Mouse (Mus musculus): ENCODE data around the gene Ankrd2. TPM values are rescaled to one million over a fixed set of nuclear protein-coding genes. Genes with fewer than 3 reads are reported as not detected.
A peak's percentile ranks its signal among the peaks of the same experiment; 100 is the strongest.
"Not testable (repeated sequence)": the region's sequence is repeated elsewhere in the genome, so short reads cannot be mapped to it uniquely, and the experiment has no call there.

Gene Ankrd2
- polyA plus RNA-seq, 1 experiment from 2014 or later = 0.51 TPM

DNA sequence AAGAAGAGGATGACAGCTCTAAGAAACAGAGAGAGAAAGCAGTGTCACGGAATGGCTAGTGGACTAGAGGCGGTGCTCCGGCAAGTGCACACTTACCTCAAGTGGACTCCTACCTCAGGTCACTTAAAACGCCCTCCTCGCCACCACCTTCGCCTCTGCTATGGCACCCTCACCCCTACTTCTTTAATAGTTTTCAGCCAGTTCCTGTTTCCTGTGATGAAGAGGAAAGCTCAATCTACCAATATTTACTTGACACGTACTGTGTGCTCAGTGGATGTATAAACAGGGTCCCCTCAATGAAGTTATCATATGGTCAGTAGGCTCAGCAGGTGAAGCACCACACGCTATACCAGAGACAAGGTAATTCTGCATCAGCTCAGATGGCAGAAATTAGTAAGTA lies 42.8 kb downstream of the Ankrd2 start:
- H3K36me3 ChIP-seq (ENCODE audit: control insufficient read depth, insufficient read depth) = peaks cover 16% of the 10 kb centered on the region
- H3K9ac ChIP-seq (replicated peaks; ENCODE audit: low read depth, low read length) = no peak overlapping the region
- ATAC-seq = no peak
- 95% methylated on average over 8 of the region's 8 CpGs for WGBS
- H3K27me3 ChIP-seq (replicated peaks; ENCODE audit: control insufficient read depth, insufficient read depth, low read length) = no peaks in the 10 kb centered on the region
- H3K9me3 ChIP-seq (ENCODE audit: control insufficient read depth, low read length) = no peaks in the 10 kb centered on the region
- no peaks in the 10 kb centered on the region for H3K4me1 ChIP-seq (replicated peaks; ENCODE audit: control insufficient read depth, insufficient read depth, low read length)
- H3K4me2 ChIP-seq (ENCODE audit: low read length) = no peak overlapping the region
- H3K4me3 ChIP-seq (replicated peaks; ENCODE audit: low read length) = no peak overlapping the region
- no peak overlapping the region for H3K27ac ChIP-seq (ENCODE audit: low read length)

DNA sequence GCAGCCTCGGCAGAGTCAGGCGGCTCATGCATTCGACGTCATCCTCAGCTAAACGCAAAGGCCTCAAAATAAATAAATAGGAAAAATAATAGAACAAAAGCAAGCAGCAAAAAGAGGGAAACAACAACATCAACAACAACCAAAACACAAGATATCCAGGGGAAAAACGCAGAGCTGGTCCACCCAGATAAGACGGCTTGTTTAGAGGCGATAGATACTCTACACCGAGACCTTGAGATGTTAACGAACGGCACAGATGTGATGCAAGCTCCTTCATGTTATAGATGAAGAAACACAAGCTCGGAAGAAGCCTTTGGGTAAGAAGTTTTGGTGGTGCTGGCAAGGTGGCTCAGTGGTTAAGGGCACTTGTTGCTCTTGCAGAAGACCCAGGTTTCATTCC lies 43.2 kb downstream of the Ankrd2 start:
- H3K36me3 ChIP-seq (ENCODE audit: control insufficient read depth, insufficient read depth) = peaks cover 16% of the 10 kb centered on the region
- ATAC-seq = no peak
- 95% methylated on average over 12 of the region's 12 CpGs for WGBS
- no peaks in the 10 kb centered on the region for H3K27me3 ChIP-seq (replicated peaks; ENCODE audit: control insufficient read depth, insufficient read depth, low read length)
- no peak overlapping the region for H3K4me3 ChIP-seq (replicated peaks; ENCODE audit: low read length)
- H3K9ac ChIP-seq (replicated peaks; ENCODE audit: low read depth, low read length) = no peak overlapping the region
- no peak overlapping the region for H3K4me2 ChIP-seq (ENCODE audit: low read length)
- no peak overlapping the region for H3K27ac ChIP-seq (ENCODE audit: low read length)
- H3K4me1 ChIP-seq (replicated peaks; ENCODE audit: control insufficient read depth, insufficient read depth, low read length) = no peaks in the 10 kb centered on the region
- no peaks in the 10 kb centered on the region for H3K9me3 ChIP-seq (ENCODE audit: control insufficient read depth, low read length)

DNA sequence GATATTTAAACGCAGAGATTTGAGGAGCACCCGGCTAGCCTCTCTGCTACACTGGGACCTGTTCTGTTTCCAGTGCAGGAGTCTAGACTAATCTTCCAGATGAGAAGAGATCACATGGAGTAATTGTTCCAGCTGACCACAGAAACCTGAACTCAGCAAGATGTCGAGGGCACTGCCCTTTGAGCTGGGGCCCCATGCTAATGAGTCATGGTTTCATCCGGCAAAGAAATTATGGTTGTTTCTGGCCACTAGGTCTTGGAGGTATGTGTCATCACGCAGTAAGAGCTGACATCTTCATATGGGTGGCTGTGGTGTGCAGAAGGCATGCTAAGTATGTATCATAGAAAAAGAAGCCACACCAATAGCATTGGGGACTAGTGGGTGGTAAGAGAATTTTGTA lies 44.1 kb downstream of the Ankrd2 start:
- no peak overlapping the region for H3K4me3 ChIP-seq (replicated peaks; ENCODE audit: low read length)
- no peak for ATAC-seq
- peaks cover 16% of the 10 kb centered on the region for H3K36me3 ChIP-seq (ENCODE audit: control insufficient read depth, insufficient read depth)
- H3K4me1 ChIP-seq (replicated peaks; ENCODE audit: control insufficient read depth, insufficient read depth, low read length) = no peaks in the 10 kb centered on the region
- no peaks in the 10 kb centered on the region for H3K9me3 ChIP-seq (ENCODE audit: control insufficient read depth, low read length)
- no peak overlapping the region for H3K9ac ChIP-seq (replicated peaks; ENCODE audit: low read depth, low read length)
- no peaks in the 10 kb centered on the region for H3K27me3 ChIP-seq (replicated peaks; ENCODE audit: control insufficient read depth, insufficient read depth, low read length)
- 87% methylated on average over 5 of the region's 5 CpGs for WGBS
- H3K27ac ChIP-seq (ENCODE audit: low read length) = no peak overlapping the region
- no peak overlapping the region for H3K4me2 ChIP-seq (ENCODE audit: low read length)

DNA sequence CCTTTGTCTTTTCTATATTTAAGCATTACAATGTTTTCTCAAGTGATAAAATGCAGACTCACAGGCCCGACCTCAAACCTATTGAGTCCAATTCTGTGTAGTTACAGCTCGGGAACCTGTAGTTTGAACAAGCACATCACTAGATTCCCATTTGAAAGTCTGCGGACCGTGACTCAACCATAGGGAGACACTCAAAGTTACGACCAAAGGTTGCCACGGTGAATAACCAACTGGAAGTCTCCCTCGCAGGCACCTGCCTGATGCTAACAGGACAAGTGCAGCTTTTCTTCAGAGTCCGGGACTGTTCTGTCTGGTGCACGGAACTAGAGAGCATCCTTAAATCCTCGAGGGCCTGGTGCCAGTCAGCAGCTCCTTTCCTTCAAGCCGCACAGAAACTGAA lies 44.7 kb downstream of the Ankrd2 start:
- Histone ChIP-seq H3K27ac (ENCODE audit: low read length) (no peak overlapping the region), H3K9me3 (ENCODE audit: control insufficient read depth, low read length) (no peaks in the 10 kb centered on the region), H3K4me1 (replicated peaks; ENCODE audit: control insufficient read depth, insufficient read depth, low read length) (peaks cover 1% of the 10 kb centered on the region), H3K9ac (replicated peaks; ENCODE audit: low read depth, low read length) (no peak overlapping the region), H3K4me2 (ENCODE audit: low read length) (no peak overlapping the region), H3K36me3 (ENCODE audit: control insufficient read depth, insufficient read depth) (peaks cover 14% of the 10 kb centered on the region), H3K4me3 (replicated peaks; ENCODE audit: low read length) (no peak overlapping the region), H3K27me3 (replicated peaks; ENCODE audit: control insufficient read depth, insufficient read depth, low read length) (no peaks in the 10 kb centered on the region)
- no peak for ATAC-seq
- WGBS = 90% methylated on average over 11 of the region's 11 CpGs

DNA sequence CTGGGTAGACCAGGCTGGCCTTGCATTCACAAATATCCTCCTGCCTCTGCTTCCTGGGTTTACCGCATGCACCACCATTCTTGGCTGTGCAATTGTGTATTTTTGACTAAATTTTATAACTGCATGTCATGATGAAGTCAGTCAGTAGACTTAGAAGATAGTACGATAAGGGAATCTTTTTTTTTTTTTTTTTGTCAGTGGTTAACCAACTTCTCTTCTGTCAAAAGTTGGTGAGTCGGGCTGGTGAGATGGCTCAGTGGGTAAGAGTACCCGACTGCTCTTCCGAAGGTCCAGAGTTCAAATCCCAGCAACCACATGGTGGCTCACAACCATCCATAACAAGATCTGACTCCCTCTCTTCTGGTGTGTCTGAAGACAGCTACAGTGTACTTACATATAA lies 45.8 kb downstream of the Ankrd2 start:
- H3K4me1 ChIP-seq (replicated peaks; ENCODE audit: control insufficient read depth, insufficient read depth, low read length); ATAC-seq; H3K4me3 ChIP-seq (replicated peaks; ENCODE audit: low read length); H3K27me3 ChIP-seq (replicated peaks; ENCODE audit: control insufficient read depth, insufficient read depth, low read length); H3K36me3 ChIP-seq (ENCODE audit: control insufficient read depth, insufficient read depth); H3K9me3 ChIP-seq (ENCODE audit: control insufficient read depth, low read length); H3K9ac ChIP-seq (replicated peaks; ENCODE audit: low read depth, low read length); H3K27ac ChIP-seq (ENCODE audit: low read length); H3K4me2 ChIP-seq (ENCODE audit: low read length): not testable (repeated sequence)
- 96% methylated on average over 5 of the region's 5 CpGs for WGBS

GRCm38 (mm10) chr19:42085690-42086089 lies 49.9 kb downstream of the Ankrd2 start:
- H3K36me3 ChIP-seq (ENCODE audit: control insufficient read depth, insufficient read depth) = no peaks in the 10 kb centered on the region
- WGBS = 5% methylated on average over 10 of the region's 10 CpGs
- peak overlapping the region; percentile 93 for H3K4me2 ChIP-seq (ENCODE audit: low read length)
- H3K9me3 ChIP-seq (ENCODE audit: control insufficient read depth, low read length) = no peaks in the 10 kb centered on the region
- no peaks in the 10 kb centered on the region for H3K27me3 ChIP-seq (replicated peaks; ENCODE audit: control insufficient read depth, insufficient read depth, low read length)
- peaks cover 18% of the 10 kb centered on the region for H3K4me1 ChIP-seq (replicated peaks; ENCODE audit: control insufficient read depth, insufficient read depth, low read length)
- peak overlapping the region; percentile 59; the same call in 1 of the 2 replicates for H3K27ac ChIP-seq (ENCODE audit: low read length)
- H3K9ac ChIP-seq (replicated peaks; ENCODE audit: low read depth, low read length) = peak overlapping the region; percentile 80
- peak; percentile 1 for ATAC-seq
- H3K4me3 ChIP-seq (replicated peaks; ENCODE audit: low read length) = peak overlapping the region; percentile 71

DNA sequence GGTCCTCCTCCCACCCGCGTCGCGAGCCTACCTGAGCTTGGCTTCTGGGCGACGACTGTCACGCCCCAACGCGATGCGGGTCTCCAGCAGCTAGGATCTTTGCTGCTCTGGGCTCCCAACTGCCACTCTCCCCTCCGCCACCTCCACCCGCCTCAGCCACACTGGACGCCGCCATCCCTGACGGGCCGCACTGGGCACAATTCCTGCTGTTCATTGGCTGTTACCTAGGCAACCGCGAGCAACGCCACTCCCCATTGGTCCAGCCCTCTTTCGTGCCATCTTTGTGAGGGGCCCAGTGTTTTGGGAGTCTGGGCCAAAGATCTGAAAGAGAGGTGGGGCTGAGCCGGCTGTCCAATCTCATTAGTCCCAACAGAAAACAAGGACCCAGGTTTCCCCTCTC lies 50.4 kb downstream of the Ankrd2 start, which contains the start of gene Morn4:
Morn4 (minus strand) TSS at position 192 of the 400 bp plus-strand sequence.
- peak within 1 kb of the TSS; percentile 63 for H3K27ac ChIP-seq (ENCODE audit: low read length)
- H3K4me1 ChIP-seq (replicated peaks; ENCODE audit: control insufficient read depth, insufficient read depth, low read length) = peaks cover 21% of the 10 kb centered on the region
- peak within 1 kb of the TSS; percentile 71 for H3K4me3 ChIP-seq (replicated peaks; ENCODE audit: low read length)
- peak within 1 kb of the TSS; percentile 80 for H3K9ac ChIP-seq (replicated peaks; ENCODE audit: low read depth, low read length)
- peak; percentile 85 for ATAC-seq
- WGBS = under 1% methylated on average over 21 of the region's 21 CpGs
- no peaks in the 10 kb centered on the region for H3K36me3 ChIP-seq (ENCODE audit: control insufficient read depth, insufficient read depth)
- no peaks in the 10 kb centered on the region for H3K27me3 ChIP-seq (replicated peaks; ENCODE audit: control insufficient read depth, insufficient read depth, low read length)
- no peaks in the 10 kb centered on the region for H3K9me3 ChIP-seq (ENCODE audit: control insufficient read depth, low read length)
- peak within 1 kb of the TSS; percentile 93 for H3K4me2 ChIP-seq (ENCODE audit: low read length)

DNA sequence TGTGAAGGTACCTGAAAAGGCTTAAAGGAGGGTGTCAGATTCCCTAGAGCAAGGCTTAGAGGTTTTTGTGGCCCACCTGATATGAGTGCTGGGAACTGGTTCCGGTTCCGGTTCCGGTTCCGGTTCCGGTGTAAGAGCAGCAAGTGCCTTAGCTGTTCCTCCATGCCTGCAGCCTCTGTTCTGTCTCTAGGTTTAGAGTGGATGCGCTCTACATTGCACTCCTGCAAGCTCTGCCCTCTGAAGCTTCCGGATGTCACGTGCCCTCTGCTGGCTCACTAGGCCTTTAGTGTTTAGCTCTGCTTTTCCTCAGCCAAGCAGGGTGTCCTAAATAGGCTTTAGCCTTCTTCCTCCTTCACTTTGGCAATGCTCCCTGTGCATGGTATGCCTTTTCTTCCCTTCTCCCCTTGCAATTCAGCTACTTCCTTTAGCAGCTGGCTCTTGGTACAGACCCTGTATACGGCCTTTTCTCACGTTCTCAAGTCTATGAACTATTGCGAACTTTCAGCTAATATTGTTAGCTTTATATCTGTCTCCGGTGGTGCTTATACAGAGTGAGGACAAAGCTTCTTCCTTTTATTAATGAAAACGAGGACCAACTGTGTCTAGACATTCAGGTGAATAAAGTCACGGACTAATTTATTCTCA lies 53.4 kb downstream of the Ankrd2 start:
- H3K4me2 ChIP-seq (ENCODE audit: low read length) = peak overlapping the region; percentile 93
- 27% methylated on average over 14 of the region's 14 CpGs for WGBS

DNA sequence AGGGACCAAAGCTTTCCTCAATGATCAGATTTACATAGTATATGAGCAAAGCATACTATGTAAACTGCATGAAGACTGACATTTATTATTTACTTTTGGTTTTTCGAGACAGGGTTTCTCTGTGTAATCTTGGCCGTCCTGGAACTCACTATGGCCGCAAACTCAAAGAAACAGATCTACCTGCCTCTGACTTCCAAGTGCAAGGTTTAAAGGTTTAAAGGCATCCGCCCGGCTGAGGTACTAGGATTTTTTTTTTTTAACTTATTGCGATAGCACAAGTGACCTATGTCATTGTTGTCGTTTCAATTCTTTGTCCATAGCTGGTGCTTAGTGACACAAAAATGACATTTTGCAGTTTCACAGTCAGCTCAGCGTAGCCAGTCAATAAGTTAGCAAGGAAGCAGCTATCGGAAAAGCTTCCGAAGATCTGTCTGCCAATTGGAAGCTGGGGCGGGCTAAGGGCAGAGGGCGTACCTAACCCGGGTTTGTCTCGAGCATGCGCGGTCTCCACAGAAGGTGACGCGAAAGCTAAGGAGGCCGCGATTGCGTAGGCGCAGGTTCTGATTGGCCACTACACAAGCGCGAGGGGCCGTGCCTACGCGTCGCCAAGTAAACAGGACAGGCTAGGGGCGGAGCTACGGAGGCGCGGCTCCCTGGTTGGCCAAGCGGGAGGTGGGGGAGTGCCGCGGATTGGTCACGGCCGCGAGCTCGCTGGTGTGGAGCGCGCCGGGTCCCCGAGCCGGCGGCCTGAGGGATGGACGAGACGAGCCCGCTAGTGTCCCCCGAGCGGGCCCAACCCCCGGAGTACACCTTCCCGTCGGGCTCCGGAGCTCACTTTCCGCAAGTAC lies 54.2 kb downstream of the Ankrd2 start, which contains the start of gene Pi4k2a:
Pi4k2a (plus strand) TSS at position 723 of the 848 bp plus-strand sequence.
- WGBS = under 1% methylated on average over 53 of the region's 55 CpGs
- H3K9me3 ChIP-seq (ENCODE audit: control insufficient read depth, low read length) = no peaks in the 10 kb centered on the region
- H3K4me1 ChIP-seq (replicated peaks; ENCODE audit: control insufficient read depth, insufficient read depth, low read length) = peaks cover 31% of the 10 kb centered on the region
- H3K36me3 ChIP-seq (ENCODE audit: control insufficient read depth, insufficient read depth) = 0 out of 2 replicates have a peak, but pooled peaks cover 2% of the 10 kb centered on the region
- H3K4me2 ChIP-seq (ENCODE audit: low read length) = peak within 1 kb of the TSS; percentile 93
- H3K9ac ChIP-seq (replicated peaks; ENCODE audit: low read depth, low read length) = peak within 1 kb of the TSS; percentile 81
- ATAC-seq = peak; percentile 97
- peak within 1 kb of the TSS; percentile 87 for H3K27ac ChIP-seq (ENCODE audit: low read length)
- H3K4me3 ChIP-seq (replicated peaks; ENCODE audit: low read length) = peak within 1 kb of the TSS; percentile 83
- H3K27me3 ChIP-seq (replicated peaks; ENCODE audit: control insufficient read depth, insufficient read depth, low read length) = no peaks in the 10 kb centered on the region

More for the DNA sequence above, 53.4 kb downstream of the Ankrd2 start:
- H3K27me3 ChIP-seq (replicated peaks; ENCODE audit: control insufficient read depth, insufficient read depth, low read length) = no peaks in the 10 kb centered on the region
- no peak for ATAC-seq
- peak overlapping the region; percentile 53; the same call in 1 of the 2 replicates for H3K9ac ChIP-seq (replicated peaks; ENCODE audit: low read depth, low read length)
- H3K36me3 ChIP-seq (ENCODE audit: control insufficient read depth, insufficient read depth) = 0 out of 2 replicates have a peak, but pooled peaks cover 2% of the 10 kb centered on the region
- peak overlapping the region; percentile 83; the same call in 1 of the 2 replicates for H3K4me3 ChIP-seq (replicated peaks; ENCODE audit: low read length)
- no peaks in the 10 kb centered on the region for H3K9me3 ChIP-seq (ENCODE audit: control insufficient read depth, low read length)
- H3K27ac ChIP-seq (ENCODE audit: low read length) = peak overlapping the region; percentile 83
- peaks cover 31% of the 10 kb centered on the region for H3K4me1 ChIP-seq (replicated peaks; ENCODE audit: control insufficient read depth, insufficient read depth, low read length)
